Mouse (Mus musculus): ENCODE results near the gene Ccl26.
A peak's percentile ranks its signal among the peaks of the same experiment; 100 is the strongest.
"Not testable (repeated sequence)": the region's sequence is repeated elsewhere in the genome, so short reads cannot be mapped to it uniquely, and the experiment has no call there.

Gene Ccl26

GRCm38 (mm10) chr5:135563469-135563868 is at the start of gene Ccl26:
Gene Ccl26, minus strand, starts transcription at chr5:135563569.
- DNase-seq (ENCODE audit: low read depth, low spot score): no peak

- DNase-seq (ENCODE audit: low read depth, low spot score): no peak
Measured at GRCm38 (mm10) chr5:135609794-135610193, 46.4 kb upstream of the Ccl26 start.

- no peak for DNase-seq (ENCODE audit: low read depth, low spot score)
Measured at GRCm38 (mm10) chr5:135607581-135607980, 44.2 kb upstream of the Ccl26 start.

- DNase-seq (ENCODE audit: low read depth, low spot score): not testable (repeated sequence)
Measured at GRCm38 (mm10) chr5:135606717-135607116, 43.3 kb upstream of the Ccl26 start.

- DNase-seq (ENCODE audit: low read depth, low spot score): not testable (repeated sequence)
Measured at GRCm38 (mm10) chr5:135604643-135605042, 41.3 kb upstream of the Ccl26 start.

GRCm38 (mm10) chr5:135589996-135590784 is 26.8 kb upstream of the Ccl26 start:
- DNase-seq (ENCODE audit: low read depth, low spot score): no peak

- no peak for DNase-seq (ENCODE audit: low read depth, low spot score)
Measured at GRCm38 (mm10) chr5:135587764-135588163, 24.4 kb upstream of the Ccl26 start.

- DNase-seq (ENCODE audit: low read depth, low spot score): no peak
Measured at GRCm38 (mm10) chr5:135585691-135586090, 22.3 kb upstream of the Ccl26 start.

- DNase-seq (ENCODE audit: low read depth, low spot score): no peak
Measured at GRCm38 (mm10) chr5:135582330-135582729, 19.0 kb upstream of the Ccl26 start.

GRCm38 (mm10) chr5:135579331-135579751 is 16.0 kb upstream of the Ccl26 start:
- DNase-seq (ENCODE audit: low read depth, low spot score): no peak

- no peak for DNase-seq (ENCODE audit: low read depth, low spot score)
Measured at GRCm38 (mm10) chr5:135576055-135576454, 12.7 kb upstream of the Ccl26 start.

- DNase-seq (ENCODE audit: low read depth, low spot score): no peak
Measured at GRCm38 (mm10) chr5:135573006-135573405, 9.6 kb upstream of the Ccl26 start, which contains the start of gene Ccl24. Gene Ccl24, minus strand, starts transcription at chr5:135573049.

- no peak for DNase-seq (ENCODE audit: low read depth, low spot score)
Measured at GRCm38 (mm10) chr5:135568698-135569097, 5.3 kb upstream of the Ccl26 start.

- DNase-seq (ENCODE audit: low read depth, low spot score): no peak
Measured at GRCm38 (mm10) chr5:135567556-135568265, 4.3 kb upstream of the Ccl26 start.

- no peak for DNase-seq (ENCODE audit: low read depth, low spot score)
Measured at GRCm38 (mm10) chr5:135557671-135558070, 5.7 kb downstream of the Ccl26 start.

- no peak for DNase-seq (ENCODE audit: low read depth, low spot score)
Measured at GRCm38 (mm10) chr5:135557051-135557450, 6.3 kb downstream of the Ccl26 start.

- DNase-seq (ENCODE audit: low read depth, low spot score): no peak
Measured at GRCm38 (mm10) chr5:135556259-135556658, 7.1 kb downstream of the Ccl26 start.

- DNase-seq (ENCODE audit: low read depth, low spot score): no peak
Measured at GRCm38 (mm10) chr5:135551591-135551990, 11.8 kb downstream of the Ccl26 start.

GRCm38 (mm10) chr5:135550910-135551309 is 12.5 kb downstream of the Ccl26 start:
- no peak for DNase-seq (ENCODE audit: low read depth, low spot score)

- no peak for DNase-seq (ENCODE audit: low read depth, low spot score)
Measured at GRCm38 (mm10) chr5:135547990-135548389, 15.4 kb downstream of the Ccl26 start.

GRCm38 (mm10) chr5:135544865-135545797 is 18.2 kb downstream of the Ccl26 start, which contains the start of gene Hip1:
Gene Hip1, minus strand, starts transcription at chr5:135545120.
- DNase-seq (ENCODE audit: low read depth, low spot score): peak; percentile 93
